Mouse (Mus musculus) cerebellum, adult 2 months (tissue): Measurements from ENCODE around the gene Srgap1.

Experiments used
- CTCF ChIP-seq: fragments of 200-500 bp; IDR thresholded peaks from 2 replicates; pipeline ENCODE4 v1.5.1; 2011; ENCODE audit warnings: low read depth, mild to moderate bottlenecking, control low read depth, low read length, moderate library complexity, borderline replicate concordance; ENCODE audit not compliant: insufficient read depth
- POLR2A ChIP-seq: fragments of 200-500 bp; IDR thresholded peaks from 2 replicates; pipeline ENCODE4 v1.6.1; 2011; ENCODE audit warnings: low read length, control low read depth, borderline replicate concordance; ENCODE audit not compliant: insufficient read depth

DNA sequence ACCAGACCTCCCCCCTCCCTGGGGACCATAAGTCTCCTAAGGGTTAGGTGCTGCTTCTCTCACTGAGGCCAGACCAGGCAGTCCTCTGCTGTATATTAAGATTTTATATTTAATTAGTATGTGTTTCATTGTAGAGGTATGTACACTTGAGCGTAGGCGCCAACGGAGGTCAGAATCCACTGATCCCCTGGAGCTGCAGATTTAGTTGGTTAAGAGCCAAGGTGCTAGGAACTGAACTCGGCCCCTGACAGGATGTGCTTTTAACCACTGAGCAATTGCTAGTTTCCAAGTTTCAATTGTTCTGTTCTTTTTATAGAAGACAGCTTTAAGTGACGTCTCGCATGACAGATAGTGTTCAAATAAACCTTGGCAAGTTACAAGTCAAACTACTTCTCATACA, 41.0 kb downstream of the Srgap1 start:
- TF ChIP-seq CTCF, result no peak
- TF ChIP-seq POLR2A, result no peak
